Mouse (Mus musculus): ENCODE measurements around the gene Ide. TPM values are rescaled to one million over a fixed set of nuclear protein-coding genes. Genes with fewer than 3 reads are reported as not detected.

Gene Ide
- polyA plus RNA-seq, 1 experiment from 2014 or later: 49.0 TPM

GRCm38 (mm10) chr19:37248199-37248598 lies 89.5 kb downstream of the Ide start:
- no peak for ATAC-seq (ENCODE audit: low FRiP score)
- Histone ChIP-seq H3K4me3 (ENCODE audit: low read depth, low read length) (no peak overlapping the region), H3K36me3 (ENCODE audit: control insufficient read depth, insufficient read depth, low read length) (no peaks in the 10 kb centered on the region), H3K9me3 (ENCODE audit: control insufficient read depth, low read length) (no peaks in the 10 kb centered on the region), H3K4me2 (replicated peaks; ENCODE audit: low read depth, low read length) (no peak overlapping the region), H3K9ac (ENCODE audit: low read depth, low read length) (no peak overlapping the region), H3K4me1 (replicated peaks; ENCODE audit: control insufficient read depth, insufficient read depth, low read length) (no peaks in the 10 kb centered on the region), H3K27me3 (ENCODE audit: control insufficient read depth, insufficient read depth, low read length) (no peaks in the 10 kb centered on the region), H3K27ac (ENCODE audit: low read depth, low read length) (no peak overlapping the region)
- no peak for DNase-seq (ENCODE audit: low spot score)
- WGBS: 76% methylated on average over 3 of the region's 3 CpGs

GRCm38 (mm10) chr19:37246859-37247258 lies 90.8 kb downstream of the Ide start:
- H3K4me2 ChIP-seq (replicated peaks; ENCODE audit: low read depth, low read length): no peak overlapping the region
- no peak for ATAC-seq (ENCODE audit: low FRiP score)
- H3K4me1 ChIP-seq (replicated peaks; ENCODE audit: control insufficient read depth, insufficient read depth, low read length): no peaks in the 10 kb centered on the region
- no peak for DNase-seq (ENCODE audit: low spot score)
- H3K4me3 ChIP-seq (ENCODE audit: low read depth, low read length): no peak overlapping the region
- WGBS: 64% methylated on average over 3 of the region's 3 CpGs
- H3K27ac ChIP-seq (ENCODE audit: low read depth, low read length): no peak overlapping the region
- no peak overlapping the region for H3K9ac ChIP-seq (ENCODE audit: low read depth, low read length)
- no peaks in the 10 kb centered on the region for H3K27me3 ChIP-seq (ENCODE audit: control insufficient read depth, insufficient read depth, low read length)
- H3K36me3 ChIP-seq (ENCODE audit: control insufficient read depth, insufficient read depth, low read length): no peaks in the 10 kb centered on the region
- no peaks in the 10 kb centered on the region for H3K9me3 ChIP-seq (ENCODE audit: control insufficient read depth, low read length)

- no peak for ATAC-seq (ENCODE audit: low FRiP score)
- no peaks in the 10 kb centered on the region for H3K36me3 ChIP-seq (ENCODE audit: control insufficient read depth, insufficient read depth, low read length)
- no peaks in the 10 kb centered on the region for H3K27me3 ChIP-seq (ENCODE audit: control insufficient read depth, insufficient read depth, low read length)
- no peak for DNase-seq (ENCODE audit: low spot score)
- H3K9ac ChIP-seq (ENCODE audit: low read depth, low read length): no peak overlapping the region
- H3K4me3 ChIP-seq (ENCODE audit: low read depth, low read length): no peak overlapping the region
- H3K4me1 ChIP-seq (replicated peaks; ENCODE audit: control insufficient read depth, insufficient read depth, low read length): no peaks in the 10 kb centered on the region
- no peaks in the 10 kb centered on the region for H3K9me3 ChIP-seq (ENCODE audit: control insufficient read depth, low read length)
- H3K27ac ChIP-seq (ENCODE audit: low read depth, low read length): no peak overlapping the region
- no peak overlapping the region for H3K4me2 ChIP-seq (replicated peaks; ENCODE audit: low read depth, low read length)
- WGBS: 61% methylated on average over 2 of the region's 2 CpGs
Observed at GRCm38 (mm10) chr19:37242707-37243106, 94.9 kb downstream of the Ide start.

- H3K4me1 ChIP-seq (replicated peaks; ENCODE audit: control insufficient read depth, insufficient read depth, low read length): no peaks in the 10 kb centered on the region
- H3K36me3 ChIP-seq (ENCODE audit: control insufficient read depth, insufficient read depth, low read length): no peaks in the 10 kb centered on the region
- no peak overlapping the region for H3K27ac ChIP-seq (ENCODE audit: low read depth, low read length)
- no peak overlapping the region for H3K4me3 ChIP-seq (ENCODE audit: low read depth, low read length)
- peaks cover 3% of the 10 kb centered on the region; the same call in 1 of the 2 replicates for H3K27me3 ChIP-seq (ENCODE audit: control insufficient read depth, insufficient read depth, low read length)
- DNase-seq (ENCODE audit: low spot score): no peak
- no peak overlapping the region for H3K9ac ChIP-seq (ENCODE audit: low read depth, low read length)
- H3K4me2 ChIP-seq (replicated peaks; ENCODE audit: low read depth, low read length): no peak overlapping the region
- no peaks in the 10 kb centered on the region for H3K9me3 ChIP-seq (ENCODE audit: control insufficient read depth, low read length)
- 71% methylated on average over 5 of the region's 5 CpGs for WGBS
- ATAC-seq (ENCODE audit: low FRiP score): no peak
Observed at GRCm38 (mm10) chr19:37241201-37241600, 96.5 kb downstream of the Ide start.

GRCm38 (mm10) chr19:37239096-37239495 lies 98.6 kb downstream of the Ide start:
- Histone ChIP-seq H3K27ac (ENCODE audit: low read depth, low read length) (no peak overlapping the region), H3K4me2 (replicated peaks; ENCODE audit: low read depth, low read length) (no peak overlapping the region), H3K27me3 (ENCODE audit: control insufficient read depth, insufficient read depth, low read length) (peaks cover 17% of the 10 kb centered on the region), H3K9ac (ENCODE audit: low read depth, low read length) (no peak overlapping the region), H3K4me3 (ENCODE audit: low read depth, low read length) (no peak overlapping the region), H3K4me1 (replicated peaks; ENCODE audit: control insufficient read depth, insufficient read depth, low read length) (no peaks in the 10 kb centered on the region), H3K9me3 (ENCODE audit: control insufficient read depth, low read length) (no peaks in the 10 kb centered on the region), H3K36me3 (ENCODE audit: control insufficient read depth, insufficient read depth, low read length) (no peaks in the 10 kb centered on the region)
- ATAC-seq (ENCODE audit: low FRiP score) (no peak), DNase-seq (ENCODE audit: low spot score) (peak; percentile 63)
- 28% methylated on average over 4 of the region's 4 CpGs for WGBS

GRCm38 (mm10) chr19:37238651-37239050 lies 99.0 kb downstream of the Ide start:
- no peaks in the 10 kb centered on the region for H3K9me3 ChIP-seq (ENCODE audit: control insufficient read depth, low read length)
- ATAC-seq (ENCODE audit: low FRiP score): no peak

GRCm38 (mm10) chr19:37237712-37238437 lies 99.8 kb downstream of the Ide start:
- no peak overlapping the region for H3K4me3 ChIP-seq (ENCODE audit: low read depth, low read length)
- H3K27me3 ChIP-seq (ENCODE audit: control insufficient read depth, insufficient read depth, low read length): peaks cover 22% of the 10 kb centered on the region
- H3K9ac ChIP-seq (ENCODE audit: low read depth, low read length): no peak overlapping the region
- H3K36me3 ChIP-seq (ENCODE audit: control insufficient read depth, insufficient read depth, low read length): no peaks in the 10 kb centered on the region
- no peak for DNase-seq (ENCODE audit: low spot score)
- 0 out of 2 replicates have a peak, but pooled peaks have one; percentile 62 for ATAC-seq (ENCODE audit: low FRiP score)
- no peaks in the 10 kb centered on the region for H3K9me3 ChIP-seq (ENCODE audit: control insufficient read depth, low read length)
- WGBS: 9% methylated on average over 15 of the region's 15 CpGs
- no peak overlapping the region for H3K27ac ChIP-seq (ENCODE audit: low read depth, low read length)
- H3K4me1 ChIP-seq (replicated peaks; ENCODE audit: control insufficient read depth, insufficient read depth, low read length): no peaks in the 10 kb centered on the region
- H3K4me2 ChIP-seq (replicated peaks; ENCODE audit: low read depth, low read length): no peak overlapping the region

More at GRCm38 (mm10) chr19:37238651-37239050, 99.0 kb downstream of the Ide start:
- DNase-seq (ENCODE audit: low spot score): no peak
- Histone ChIP-seq H3K9ac (ENCODE audit: low read depth, low read length) (no peak overlapping the region), H3K36me3 (ENCODE audit: control insufficient read depth, insufficient read depth, low read length) (no peaks in the 10 kb centered on the region), H3K4me3 (ENCODE audit: low read depth, low read length) (no peak overlapping the region), H3K4me1 (replicated peaks; ENCODE audit: control insufficient read depth, insufficient read depth, low read length) (no peaks in the 10 kb centered on the region), H3K4me2 (replicated peaks; ENCODE audit: low read depth, low read length) (no peak overlapping the region), H3K27me3 (ENCODE audit: control insufficient read depth, insufficient read depth, low read length) (peaks cover 20% of the 10 kb centered on the region), H3K27ac (ENCODE audit: low read depth, low read length) (no peak overlapping the region)
- 14% methylated on average over 7 of the region's 7 CpGs for WGBS

- no peak for DNase-seq (ENCODE audit: low spot score)
- Histone ChIP-seq H3K9me3 (ENCODE audit: control insufficient read depth, low read length) (no peaks in the 10 kb centered on the region), H3K4me3 (ENCODE audit: low read depth, low read length) (no peak overlapping the region), H3K4me2 (replicated peaks; ENCODE audit: low read depth, low read length) (no peak overlapping the region), H3K36me3 (ENCODE audit: control insufficient read depth, insufficient read depth, low read length) (no peaks in the 10 kb centered on the region), H3K9ac (ENCODE audit: low read depth, low read length) (no peak overlapping the region), H3K27me3 (ENCODE audit: control insufficient read depth, insufficient read depth, low read length) (peaks cover 22% of the 10 kb centered on the region), H3K27ac (ENCODE audit: low read depth, low read length) (no peak overlapping the region), H3K4me1 (replicated peaks; ENCODE audit: control insufficient read depth, insufficient read depth, low read length) (no peaks in the 10 kb centered on the region)
- 55% methylated on average over 5 of the region's 5 CpGs for WGBS
- ATAC-seq (ENCODE audit: low FRiP score): no peak
Observed at GRCm38 (mm10) chr19:37237306-37237705, 100.3 kb downstream of the Ide start.

GRCm38 (mm10) chr19:37235818-37236217 lies 101.8 kb downstream of the Ide start:
- Histone ChIP-seq H3K4me2 (replicated peaks; ENCODE audit: low read depth, low read length) (no peak overlapping the region), H3K27me3 (ENCODE audit: control insufficient read depth, insufficient read depth, low read length) (peaks cover 22% of the 10 kb centered on the region), H3K9me3 (ENCODE audit: control insufficient read depth, low read length) (no peaks in the 10 kb centered on the region), H3K36me3 (ENCODE audit: control insufficient read depth, insufficient read depth, low read length) (no peaks in the 10 kb centered on the region), H3K4me1 (replicated peaks; ENCODE audit: control insufficient read depth, insufficient read depth, low read length) (no peaks in the 10 kb centered on the region), H3K27ac (ENCODE audit: low read depth, low read length) (no peak overlapping the region), H3K9ac (ENCODE audit: low read depth, low read length) (no peak overlapping the region), H3K4me3 (ENCODE audit: low read depth, low read length) (no peak overlapping the region)
- 60% methylated on average over 8 of the region's 8 CpGs for WGBS
- no peak for DNase-seq (ENCODE audit: low spot score)
- ATAC-seq (ENCODE audit: low FRiP score): no peak
